Mouse (Mus musculus) megakaryocyte-erythroid progenitor cell, adult 5-6 weeks (primary cell): ENCODE measurements at regions not wholly inside any gene's neighbourhood (a gene's known extent, or its start where the extent isn't known, plus 50 kb on each side); places are given as distances from the start of the nearest gene placed in this dataset.

Experiments
- ATAC-seq: replicated peaks from 2 replicates; pipeline ENCODE4 v1.8.0; 2016; ENCODE audit warnings: mild to moderate bottlenecking, inconsistent platforms; ENCODE audit not compliant: severe bottlenecking, poor library complexity, low FRiP score, low TSS enrichment

DNA sequence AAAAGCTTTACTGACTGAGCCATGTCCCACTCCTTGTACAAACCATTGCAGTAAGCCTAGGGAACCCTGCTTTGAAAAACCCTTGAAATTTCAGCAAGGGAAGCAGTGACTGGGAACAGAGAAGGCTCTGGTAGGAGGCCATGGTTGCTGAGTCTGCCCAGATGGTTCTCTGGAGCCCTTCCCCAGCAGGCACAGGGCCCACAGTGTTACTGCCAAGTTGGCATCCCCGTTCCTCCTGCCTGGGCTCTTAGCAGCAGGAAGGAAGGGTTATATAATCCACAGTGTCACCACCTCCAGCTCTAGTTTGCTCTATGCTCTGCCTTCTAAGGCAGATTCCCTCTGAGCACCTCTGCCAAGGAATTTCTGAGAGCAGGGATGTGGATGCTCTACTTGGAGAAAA is 349.4 kb upstream of the Auts2 start:
- ATAC-seq = no peak

DNA sequence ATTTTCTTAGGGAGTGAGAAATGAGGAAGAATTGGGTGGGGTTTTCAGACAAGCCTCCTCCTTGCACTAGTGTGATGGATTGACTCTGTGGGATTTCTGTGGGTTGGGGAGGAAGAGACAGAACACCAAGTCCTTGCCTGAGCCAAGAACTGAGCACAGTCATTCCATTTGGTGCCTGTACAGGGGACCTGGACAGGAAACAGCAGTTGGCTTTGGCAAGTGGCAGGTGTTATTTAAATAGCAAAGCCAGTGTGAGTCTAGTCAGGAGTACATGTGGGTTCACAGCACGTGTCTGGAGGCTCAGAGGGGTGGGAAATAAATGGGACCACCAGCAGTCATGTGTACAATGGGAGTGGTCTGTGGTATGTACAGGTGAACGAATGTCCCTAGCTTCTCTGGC is 341.0 kb upstream of the Auts2 start:
- no peak for ATAC-seq

DNA sequence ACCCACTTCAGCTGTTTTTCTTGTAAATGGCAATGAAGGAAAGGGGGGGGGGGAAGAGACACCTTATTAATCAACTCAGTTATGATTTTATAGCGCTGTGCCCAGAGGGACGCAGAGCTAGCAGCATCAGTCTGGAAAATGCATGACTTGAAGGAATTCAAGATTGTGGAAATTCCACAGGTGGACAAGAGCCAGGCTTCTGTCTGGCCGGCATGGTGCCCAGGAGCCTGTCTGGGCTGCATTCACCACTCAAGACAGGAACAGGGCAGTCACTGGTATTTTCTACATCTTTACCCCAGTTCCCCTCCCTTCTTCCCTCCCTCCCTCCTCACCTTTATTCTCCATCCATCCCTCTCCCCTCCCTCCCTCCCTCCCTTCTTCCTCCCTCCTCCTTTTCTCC is 339.1 kb upstream of the Auts2 start:
- no peak for ATAC-seq

DNA sequence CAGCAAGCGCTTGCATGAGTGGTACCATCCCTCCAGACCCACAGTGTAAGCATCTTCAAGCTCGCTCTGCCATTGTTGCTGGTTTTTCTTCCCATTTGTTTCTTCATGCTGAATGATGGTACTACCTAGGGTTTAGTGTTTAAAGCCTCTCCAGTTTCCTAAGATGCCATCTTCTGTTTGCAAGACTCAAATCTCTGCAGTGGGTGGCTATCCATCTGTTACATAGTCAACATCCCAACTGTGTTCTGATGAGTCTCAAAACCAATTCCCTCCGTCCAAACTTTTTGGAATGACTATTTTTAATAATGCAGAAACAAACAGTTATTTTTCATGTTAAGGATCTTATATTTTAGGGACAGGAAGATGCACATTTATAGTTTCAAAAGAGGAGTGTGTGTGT is 338.0 kb upstream of the Auts2 start:
- ATAC-seq = no peak

DNA sequence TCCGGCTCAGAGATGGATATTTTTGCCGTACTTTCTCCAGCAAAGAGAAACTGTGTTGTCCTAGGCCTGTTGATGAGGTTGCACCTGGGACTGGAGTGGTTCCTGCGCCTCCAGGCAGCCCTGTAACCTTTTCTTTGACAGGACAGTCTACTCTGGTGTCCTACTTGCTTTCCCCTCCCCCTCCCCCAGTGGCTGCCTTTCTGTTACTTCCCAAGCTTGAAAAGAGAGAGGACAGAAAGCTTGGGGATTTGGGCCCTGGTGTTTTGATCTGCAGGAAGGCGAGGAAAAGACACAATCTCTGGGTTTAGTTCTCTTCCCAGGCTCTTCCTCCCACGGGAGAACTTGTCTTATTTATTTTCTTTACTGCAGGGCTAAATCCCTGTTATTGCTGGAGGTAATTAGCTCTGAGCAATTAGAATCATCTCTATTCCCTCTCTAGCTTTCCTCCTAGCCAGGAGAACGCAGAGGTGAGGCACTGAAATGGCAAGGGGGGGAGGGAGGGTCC is 333.2 kb upstream of the Auts2 start:
- no peak for ATAC-seq

DNA sequence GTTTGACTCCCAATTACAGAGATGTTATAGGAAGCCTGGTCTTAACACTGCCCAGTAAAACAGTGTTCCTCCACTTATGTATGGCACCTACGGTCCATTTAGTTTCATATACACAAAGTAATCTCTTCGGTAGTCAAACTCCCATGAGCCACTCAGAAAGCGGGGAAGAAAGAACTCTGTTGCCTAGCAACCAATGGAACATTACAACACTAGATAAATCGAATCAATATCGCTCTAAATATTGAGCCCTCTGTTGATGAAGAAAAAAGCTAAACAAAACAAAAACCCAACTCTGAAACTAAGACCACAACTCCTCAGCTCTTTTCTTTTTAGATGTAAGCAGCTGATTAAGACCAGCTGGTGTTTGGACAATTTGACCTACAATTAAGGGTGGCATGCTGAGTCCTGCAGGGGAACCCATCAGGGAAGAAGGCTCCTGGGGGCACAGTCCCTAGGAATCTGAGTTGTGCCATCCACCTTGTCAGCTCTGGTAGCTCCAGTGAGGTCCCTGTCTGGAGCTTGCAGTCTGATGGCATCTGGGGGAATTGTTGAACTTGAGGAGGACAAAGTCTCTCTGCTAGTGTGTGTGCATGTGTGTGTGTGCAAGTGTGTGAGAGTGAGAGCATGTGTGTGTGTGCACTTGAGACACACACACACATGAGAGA is 315.8 kb upstream of the Auts2 start:
- no peak for ATAC-seq

DNA sequence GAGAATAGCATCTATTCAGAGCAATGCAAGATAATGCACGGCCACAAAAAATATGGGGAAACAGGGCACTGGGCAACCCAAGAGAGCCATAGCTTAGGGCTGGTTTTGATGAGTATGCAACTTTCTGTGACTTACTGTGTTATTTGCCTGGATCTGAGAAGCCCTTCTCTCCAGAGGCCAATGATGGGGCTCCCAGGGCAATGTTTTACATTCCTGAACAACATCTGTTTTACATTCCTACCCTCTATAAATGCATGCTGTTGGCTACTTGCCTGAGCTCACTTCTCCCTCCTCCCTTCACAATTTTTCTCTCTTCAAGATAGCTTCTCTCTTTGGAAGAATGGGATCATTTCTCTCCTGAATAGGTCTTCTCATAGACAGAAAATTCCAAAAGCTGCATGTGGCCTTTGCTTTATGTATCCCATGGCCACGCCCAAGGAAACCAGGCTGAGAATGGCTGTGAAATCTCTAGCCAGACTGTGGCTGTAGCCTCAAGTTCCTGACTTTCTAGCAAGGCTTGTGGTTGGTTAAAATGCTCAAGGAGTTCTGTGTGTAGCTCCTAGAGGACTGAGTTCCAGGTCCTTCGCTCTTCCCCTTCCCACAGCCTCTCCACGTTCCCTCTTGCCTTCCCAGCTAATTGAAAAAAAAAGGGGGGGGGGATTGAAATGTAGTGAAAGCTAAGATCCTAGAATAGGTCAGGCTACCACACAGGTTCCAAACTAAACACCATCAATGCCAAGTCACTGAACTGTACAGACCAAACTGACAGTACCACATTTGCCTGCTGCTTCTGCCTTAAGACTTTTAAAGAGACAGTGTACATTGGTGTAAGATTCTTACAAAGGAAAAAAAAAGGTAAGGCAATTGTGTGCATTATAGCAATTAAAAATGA is 312.7 kb upstream of the Auts2 start:
- ATAC-seq = no peak

DNA sequence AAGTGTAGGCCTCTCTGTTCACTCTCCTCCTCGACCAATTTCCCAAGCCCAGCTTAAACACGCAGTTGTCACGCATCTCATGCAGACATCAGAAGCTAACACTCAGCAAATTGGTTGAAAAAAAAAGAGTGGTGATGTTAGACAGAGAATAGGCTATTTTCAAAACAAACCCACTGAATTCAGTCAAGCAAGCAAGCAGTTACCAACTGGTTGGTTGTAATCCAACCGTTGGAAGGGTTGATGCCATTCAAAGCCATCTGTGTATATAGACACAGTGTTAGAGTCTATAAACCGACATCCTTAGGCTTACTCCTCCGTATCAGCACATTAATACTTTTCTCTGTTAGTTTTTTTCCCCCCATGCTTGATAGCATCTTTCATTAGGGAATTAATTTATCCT is 307.6 kb upstream of the Auts2 start:
- ATAC-seq = no peak

DNA sequence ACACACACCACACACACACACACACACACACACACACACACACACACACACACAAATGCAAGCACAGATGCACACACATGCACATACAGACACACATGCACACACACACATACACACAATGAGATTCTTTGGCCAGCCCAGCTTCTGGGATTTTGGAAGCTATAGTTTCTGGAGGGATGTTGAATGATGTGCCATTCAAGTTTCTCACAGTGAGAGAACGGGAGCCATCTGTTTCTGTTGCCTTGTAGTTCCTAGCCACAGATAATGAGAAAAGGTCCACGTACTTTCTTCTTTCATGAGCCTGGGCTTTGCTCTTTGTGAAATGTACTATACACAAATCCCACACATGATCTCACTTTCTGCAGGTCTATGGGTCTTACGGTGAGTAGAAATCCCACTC is 304.9 kb upstream of the Auts2 start:
- no peak for ATAC-seq

DNA sequence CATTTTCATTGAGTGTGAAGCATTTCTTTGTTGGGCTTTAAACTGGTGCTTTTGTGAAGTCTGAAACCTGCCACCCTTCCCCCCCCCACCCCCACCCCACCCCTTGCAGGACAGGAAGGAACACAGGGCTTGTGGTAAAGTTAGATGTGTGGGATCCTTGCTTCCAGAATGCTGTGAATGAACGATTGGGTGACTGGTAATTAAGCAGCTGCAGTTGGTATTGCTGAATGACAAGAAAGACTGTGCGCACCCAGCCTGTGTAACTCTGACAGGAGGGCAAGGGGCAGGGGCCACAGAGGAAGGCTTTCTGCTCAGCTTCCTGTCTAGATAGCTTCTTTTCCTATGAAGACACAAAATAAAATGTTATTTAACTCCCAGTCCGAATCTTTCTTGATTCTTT is 300.1 kb upstream of the Auts2 start:
- ATAC-seq = no peak

DNA sequence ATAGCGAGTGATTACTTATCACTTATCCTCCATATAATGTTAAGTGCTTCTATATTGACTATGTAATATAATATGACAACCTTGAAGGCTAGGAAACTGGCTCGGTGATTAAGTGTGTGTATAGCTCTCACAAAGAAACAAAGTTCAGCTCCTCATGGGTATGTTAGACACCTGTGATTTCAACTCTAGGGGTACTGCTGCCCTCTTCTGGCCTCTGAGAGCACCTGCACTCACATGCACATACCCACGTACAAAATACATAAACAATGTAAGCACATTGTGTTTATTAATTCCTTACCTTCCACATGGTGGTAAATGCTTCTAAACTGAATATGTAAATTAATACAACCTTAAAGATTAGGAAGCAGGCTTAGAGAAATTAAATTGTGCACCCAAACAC is 298.6 kb upstream of the Auts2 start:
- ATAC-seq = no peak

DNA sequence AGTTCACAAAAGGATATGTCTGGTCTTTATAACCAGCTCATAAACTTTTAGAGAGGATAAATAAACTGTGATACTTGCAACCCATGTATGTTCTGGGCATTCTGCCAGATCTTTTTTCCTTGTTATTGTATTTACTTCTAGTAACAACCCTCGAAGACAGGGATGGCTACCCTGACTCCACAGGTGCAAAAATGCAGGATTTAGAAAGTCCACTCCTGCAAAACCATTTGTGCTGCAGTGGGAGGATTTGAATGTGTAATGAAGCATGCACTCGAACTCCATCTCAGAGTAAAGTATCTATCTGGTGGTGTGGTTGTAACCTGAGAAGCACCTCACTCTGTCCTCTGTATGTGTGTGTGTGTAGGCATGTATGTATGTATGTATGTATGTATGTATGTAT is 294.3 kb upstream of the Auts2 start:
- ATAC-seq = no peak

DNA sequence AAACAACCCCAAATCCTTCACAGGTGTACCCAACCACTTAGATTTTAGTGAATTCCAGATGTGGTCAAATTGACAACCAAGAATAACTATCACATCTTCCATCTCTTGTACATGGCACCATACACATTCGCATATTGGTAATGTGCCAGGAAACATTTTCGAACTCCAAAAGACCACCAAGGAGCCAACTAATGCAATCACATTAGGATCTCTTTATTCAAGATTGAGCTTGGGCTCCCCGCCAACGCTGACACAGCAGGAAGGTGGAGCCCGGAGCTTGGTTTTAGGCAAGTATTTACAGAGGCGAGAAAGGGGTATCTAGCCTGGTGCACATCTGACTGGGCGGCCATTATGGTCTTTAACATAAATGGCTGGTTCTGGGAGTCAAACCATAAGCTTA is 285.8 kb upstream of the Auts2 start:
- ATAC-seq = no peak

DNA sequence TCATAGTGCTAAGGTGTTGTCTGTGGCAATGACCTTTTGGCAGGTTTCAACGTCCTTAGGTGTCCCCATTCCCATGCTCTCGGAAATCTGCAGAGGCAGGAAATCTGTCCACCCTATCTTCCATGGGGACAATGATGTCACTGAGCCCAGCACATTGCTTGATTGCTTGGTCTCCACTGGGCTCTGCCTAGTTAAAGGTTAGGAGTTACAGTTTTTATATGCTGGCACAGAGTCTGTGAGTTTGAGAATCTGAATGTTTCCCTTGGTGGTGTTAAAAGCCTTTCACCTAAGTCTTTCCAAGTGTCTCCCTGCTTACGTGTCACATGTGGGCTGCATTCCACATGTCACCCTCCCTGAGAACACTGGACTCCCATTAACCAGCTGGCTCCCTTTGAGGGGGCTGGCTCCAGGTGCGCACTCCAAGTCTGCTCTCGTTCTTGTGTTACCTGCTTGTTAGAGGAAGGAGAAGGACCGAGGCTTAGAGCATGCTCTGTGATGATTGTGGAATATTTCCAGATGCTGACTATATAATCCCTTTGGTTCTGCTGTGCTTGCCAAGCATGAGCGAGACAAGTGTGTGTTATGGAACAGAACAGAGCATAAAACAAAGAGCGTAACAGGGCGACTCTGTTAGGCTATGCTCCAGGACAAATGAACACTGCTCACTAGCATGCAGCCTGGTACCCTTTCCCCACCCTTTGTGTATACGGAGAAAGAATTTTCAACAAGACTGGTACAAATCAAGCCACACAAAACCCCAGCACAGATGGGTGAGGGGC is 284.6 kb upstream of the Auts2 start:
- ATAC-seq = no peak

DNA sequence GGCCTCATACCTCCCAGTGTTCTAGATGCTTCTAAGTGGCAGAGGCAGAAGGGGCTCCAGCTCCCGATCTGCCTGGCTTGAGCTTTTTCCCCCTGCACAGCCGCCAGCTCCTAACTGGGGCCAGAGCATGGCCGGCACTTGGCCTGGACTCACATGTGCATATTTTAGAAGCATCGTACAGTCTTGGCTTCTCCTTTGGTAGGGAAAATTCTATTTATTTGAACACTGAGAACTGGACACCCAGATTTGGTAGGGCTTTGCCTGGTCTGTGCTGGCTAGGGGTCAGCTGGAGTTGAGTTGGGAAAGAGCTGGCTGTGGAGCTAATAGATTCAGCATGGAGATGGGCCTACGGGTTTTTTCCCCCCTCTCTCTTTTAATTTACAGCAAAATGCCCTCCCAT is 282.9 kb upstream of the Auts2 start:
- no peak for ATAC-seq

DNA sequence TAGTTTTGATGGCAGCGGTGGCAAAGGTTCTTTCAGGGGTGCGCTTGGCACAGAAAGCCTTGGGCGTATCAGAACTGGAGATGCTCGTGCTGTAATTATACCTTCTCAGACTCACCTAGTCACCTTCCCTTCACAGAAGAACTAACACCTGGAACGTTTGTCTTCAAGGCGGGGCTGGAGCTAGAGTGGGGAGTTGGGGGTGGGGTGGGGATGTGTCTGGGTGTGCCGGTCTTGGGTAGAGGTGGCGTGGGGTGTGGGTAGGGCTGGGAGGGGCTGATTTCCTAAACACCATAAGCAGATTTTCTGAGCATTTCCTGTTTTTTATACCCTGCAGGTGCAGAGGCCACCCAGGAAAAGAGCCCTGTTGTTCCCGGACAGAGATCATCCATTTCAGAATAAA is 274.5 kb upstream of the Auts2 start:
- no peak for ATAC-seq

DNA sequence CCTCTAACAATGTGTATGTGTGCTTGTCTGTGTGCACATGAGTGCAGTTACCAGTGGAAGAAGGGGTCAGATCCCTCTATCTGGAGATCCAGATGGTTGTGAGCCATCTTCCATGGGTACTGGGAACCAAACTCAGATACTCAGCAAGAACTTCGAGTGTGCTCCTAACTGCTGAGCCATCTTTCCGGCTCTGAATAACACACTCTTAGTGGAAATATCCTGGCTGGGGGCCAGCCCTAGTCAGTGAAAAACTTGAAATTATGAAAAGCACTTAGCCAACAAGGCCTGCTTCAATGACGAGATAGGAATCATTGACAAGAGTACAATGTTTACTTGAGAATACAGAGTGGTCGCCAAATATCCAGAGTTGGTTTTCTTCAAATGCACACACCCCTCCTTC is 266.0 kb upstream of the Auts2 start:
- no peak for ATAC-seq

DNA sequence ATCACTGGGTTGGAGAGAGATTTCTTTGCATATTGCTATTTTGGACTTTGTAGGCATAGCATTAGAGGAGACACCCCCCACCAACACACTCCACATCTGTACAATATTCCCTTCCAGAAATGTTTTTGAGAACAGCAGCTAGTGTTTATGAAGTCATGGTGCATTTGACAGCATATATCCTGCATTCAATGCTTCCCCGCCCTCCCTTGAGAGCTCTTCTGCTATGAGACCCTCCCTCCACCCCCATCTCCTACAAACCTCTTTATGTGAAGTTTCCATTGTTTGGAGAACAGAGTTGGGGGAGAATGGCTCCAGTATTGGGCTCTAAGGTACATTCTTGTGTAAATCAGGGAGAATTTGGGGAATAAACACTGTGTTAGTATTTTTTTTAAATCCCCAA is 252.9 kb upstream of the Auts2 start:
- no peak for ATAC-seq

DNA sequence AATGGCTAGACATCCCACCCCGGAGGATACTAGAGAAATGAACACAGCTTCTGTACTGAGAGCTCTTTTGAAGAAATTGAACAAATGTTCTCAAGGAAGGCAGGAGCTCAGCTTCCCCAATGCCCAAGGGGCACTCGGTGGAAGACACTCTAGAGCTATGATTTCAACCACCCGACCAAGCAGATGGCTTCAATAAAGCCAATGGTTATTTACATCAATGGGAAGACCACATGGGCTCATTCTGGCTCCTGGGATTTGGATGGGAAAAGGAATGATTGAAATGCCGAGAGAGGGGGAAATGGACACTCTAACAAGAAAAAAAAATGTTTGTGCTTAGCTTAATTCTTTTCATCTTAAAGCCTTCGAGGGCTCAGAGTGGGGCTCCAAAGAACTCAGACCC is 249.3 kb upstream of the Auts2 start:
- ATAC-seq = no peak

DNA sequence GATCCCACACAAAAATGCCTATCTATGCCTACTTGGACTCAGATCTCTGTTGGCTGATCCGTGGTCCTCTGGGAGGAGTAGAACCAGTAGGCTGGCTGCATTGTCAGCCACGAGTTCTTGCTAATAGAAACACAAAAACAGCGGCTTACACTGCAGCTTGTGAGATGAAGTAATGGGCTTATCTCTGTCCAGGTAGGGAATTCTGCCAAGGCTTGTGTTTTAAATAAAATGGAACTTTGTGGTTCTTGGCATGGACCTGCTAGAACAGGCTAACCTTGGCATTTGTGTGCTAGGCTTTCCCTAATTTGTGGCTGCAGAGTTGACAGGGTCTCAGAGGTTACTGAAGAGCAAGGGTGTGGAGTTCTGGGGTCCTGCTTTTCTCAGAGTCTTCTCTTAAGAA is 242.1 kb upstream of the Auts2 start:
- no peak for ATAC-seq
